Mouse (Mus musculus): ENCODE results near the gene Rc3h2.

The Rc3h2 gene

GRCm38 (mm10) chr2:37338497-37339187 is 84.1 kb downstream of the Rc3h2 start:
- peak; percentile 38 for DNase-seq (ENCODE audit: low spot score)

- DNase-seq (ENCODE audit: low spot score), result no peak
Measured at GRCm38 (mm10) chr2:37333321-37333720, 89.4 kb downstream of the Rc3h2 start.

GRCm38 (mm10) chr2:37326215-37326614 is 96.5 kb downstream of the Rc3h2 start, which contains the start of gene Olfr368:
Olfr368 (plus strand) TSS chr2:37326515.
- no peak for DNase-seq (ENCODE audit: low spot score)

All from ovary, postnatal 36 days (tissue).